Mouse (Mus musculus) layer of hippocampus, adult 9-11 months (tissue): ENCODE results near the gene Slc25a13.

Experiments
- DNase-seq: peaks from one replicate; pipeline ENCODE4 v3.0.0; 2022

Gene Slc25a13

GRCm38 (mm10) chr6:6162993-6163623 lies 53.9 kb downstream of the Slc25a13 start:
- DNase-seq = no peak

GRCm38 (mm10) chr6:6162146-6162545 lies 54.8 kb downstream of the Slc25a13 start:
- no peak for DNase-seq

GRCm38 (mm10) chr6:6160645-6161426 lies 56.1 kb downstream of the Slc25a13 start:
- DNase-seq = no peak

DNA sequence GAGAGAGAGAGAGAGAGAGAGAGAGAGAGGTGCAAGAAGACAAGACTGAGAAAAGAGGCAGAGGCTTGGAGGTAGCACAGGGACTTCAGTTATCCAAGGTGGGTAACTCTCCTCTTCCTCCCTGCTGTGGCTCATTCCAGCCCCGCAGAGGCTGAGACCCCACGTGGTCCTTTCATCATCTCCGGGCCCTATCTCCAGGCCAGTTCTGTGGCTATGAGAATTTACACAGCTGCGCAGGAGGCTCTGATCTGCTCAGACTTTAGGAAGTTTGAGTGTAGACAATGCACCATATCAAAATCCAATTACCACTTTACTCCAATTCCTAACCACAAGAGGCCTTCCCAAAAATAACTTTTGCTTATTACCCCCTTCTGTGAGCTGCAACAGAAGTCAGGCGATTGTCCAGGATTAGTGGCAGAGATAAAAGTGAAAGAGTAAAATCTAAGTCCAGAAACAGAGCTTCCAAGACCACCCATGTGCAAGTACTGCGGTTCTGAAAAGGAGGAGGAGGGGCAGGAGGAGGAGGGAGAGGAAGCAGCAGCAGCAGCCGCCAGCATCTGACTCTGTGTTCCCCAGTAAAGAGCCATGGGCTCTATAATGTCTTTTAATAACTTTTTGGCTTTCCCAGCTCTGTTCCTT lies 57.6 kb downstream of the Slc25a13 start:
- DNase-seq = no peak

GRCm38 (mm10) chr6:6153426-6153825 lies 63.5 kb downstream of the Slc25a13 start:
- no peak for DNase-seq

GRCm38 (mm10) chr6:6150811-6151210 lies 66.2 kb downstream of the Slc25a13 start:
- DNase-seq = no peak

GRCm38 (mm10) chr6:6149751-6150150 lies 67.2 kb downstream of the Slc25a13 start:
- no peak for DNase-seq

DNA sequence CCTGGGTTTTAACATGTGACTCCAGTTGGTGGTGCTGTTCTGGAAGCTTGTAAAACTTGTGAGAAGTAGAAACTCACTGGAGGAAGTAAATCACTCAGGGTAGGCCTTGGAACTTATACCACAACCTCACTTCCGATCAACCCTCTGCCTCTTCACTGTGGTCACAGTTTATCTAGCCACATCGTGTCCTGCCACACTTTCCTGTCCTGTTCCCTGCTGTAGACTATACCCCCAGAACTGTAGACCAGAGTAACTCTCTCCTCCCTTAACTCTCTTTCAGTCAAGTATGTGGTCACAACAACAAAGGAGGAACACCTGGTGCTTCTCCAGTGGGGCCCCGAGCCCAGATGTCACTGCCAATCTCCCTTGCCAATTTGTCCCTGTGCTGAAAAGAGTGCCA lies 67.6 kb downstream of the Slc25a13 start:
- no peak for DNase-seq

- no peak for DNase-seq
Measured at GRCm38 (mm10) chr6:6145412-6145811, 71.6 kb downstream of the Slc25a13 start.

GRCm38 (mm10) chr6:6143525-6143924 lies 73.4 kb downstream of the Slc25a13 start:
- no peak for DNase-seq

- no peak for DNase-seq
Measured at GRCm38 (mm10) chr6:6140370-6140769, 76.6 kb downstream of the Slc25a13 start.

GRCm38 (mm10) chr6:6139061-6139460 lies 77.9 kb downstream of the Slc25a13 start:
- DNase-seq = no peak

GRCm38 (mm10) chr6:6136812-6137211 lies 80.2 kb downstream of the Slc25a13 start:
- DNase-seq = no peak

- DNase-seq = no peak
Measured at GRCm38 (mm10) chr6:6134935-6135334, 82.0 kb downstream of the Slc25a13 start.

GRCm38 (mm10) chr6:6133556-6134050 lies 83.4 kb downstream of the Slc25a13 start:
- no peak for DNase-seq

DNA sequence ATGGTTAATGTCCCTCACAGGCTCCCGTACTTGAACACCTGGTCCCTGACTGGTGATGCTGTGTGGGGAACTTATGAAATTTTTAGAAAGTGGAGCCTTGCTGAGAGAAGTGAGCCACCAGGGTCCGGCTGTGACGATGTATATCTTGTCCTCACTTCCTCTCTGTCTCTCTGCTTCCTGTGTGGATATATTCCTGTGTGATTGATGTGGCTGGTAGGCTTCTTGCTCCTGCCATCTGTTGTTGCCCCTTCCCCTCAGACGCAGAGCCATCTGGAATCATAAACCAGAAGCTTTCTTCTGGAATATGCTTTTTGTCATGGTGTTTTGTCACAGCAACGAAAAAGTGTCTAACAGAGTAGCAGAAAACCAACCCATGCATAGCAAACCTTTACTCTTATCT lies 84.9 kb downstream of the Slc25a13 start:
- no peak for DNase-seq

- DNase-seq = no peak
Measured at GRCm38 (mm10) chr6:6125620-6126019, 91.4 kb downstream of the Slc25a13 start.

GRCm38 (mm10) chr6:6121904-6122303 lies 95.1 kb downstream of the Slc25a13 start:
- DNase-seq = no peak

GRCm38 (mm10) chr6:6120841-6121240 lies 96.1 kb downstream of the Slc25a13 start:
- DNase-seq = no peak

- no peak for DNase-seq
Measured at GRCm38 (mm10) chr6:6115771-6116170, 101.2 kb downstream of the Slc25a13 start.

- DNase-seq = no peak
Measured at GRCm38 (mm10) chr6:6113776-6114175, 103.2 kb downstream of the Slc25a13 start.

DNA sequence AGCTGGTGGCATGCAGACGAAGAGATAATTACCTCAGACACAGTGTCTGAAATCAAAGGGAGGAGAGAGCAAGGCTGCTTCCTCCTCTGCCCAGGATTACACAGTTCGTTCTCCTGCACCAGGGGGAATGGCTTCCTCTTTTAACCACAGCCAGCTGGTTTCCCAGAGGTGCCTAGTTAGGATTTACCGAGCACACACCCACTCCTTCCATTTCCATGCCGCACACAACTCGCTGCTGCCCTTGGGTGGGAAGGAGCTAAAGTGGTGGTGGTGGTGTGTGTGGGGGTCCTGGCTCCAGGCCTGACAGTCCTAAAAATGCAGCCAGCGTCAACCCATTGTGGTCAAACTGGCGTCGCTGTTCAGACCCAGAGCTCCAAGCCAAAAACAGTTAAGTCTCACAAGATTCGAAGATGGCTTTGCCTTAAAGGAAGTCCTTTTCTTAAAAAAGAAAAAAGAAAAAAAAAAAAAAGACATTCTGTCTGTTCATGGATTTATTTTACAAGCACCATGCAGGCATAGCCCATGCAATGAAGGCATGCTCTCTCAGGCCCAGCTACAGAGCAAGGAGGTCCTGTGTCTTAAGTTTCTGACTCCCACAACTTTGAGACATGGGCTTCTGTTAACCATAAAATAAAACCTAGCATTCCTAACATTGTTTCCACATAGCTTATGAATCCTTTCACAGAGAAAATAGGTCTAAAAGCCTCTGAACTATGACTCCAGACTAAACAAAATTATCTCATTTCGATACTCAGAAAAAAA lies 104.0 kb downstream of the Slc25a13 start:
- DNase-seq = no peak

DNA sequence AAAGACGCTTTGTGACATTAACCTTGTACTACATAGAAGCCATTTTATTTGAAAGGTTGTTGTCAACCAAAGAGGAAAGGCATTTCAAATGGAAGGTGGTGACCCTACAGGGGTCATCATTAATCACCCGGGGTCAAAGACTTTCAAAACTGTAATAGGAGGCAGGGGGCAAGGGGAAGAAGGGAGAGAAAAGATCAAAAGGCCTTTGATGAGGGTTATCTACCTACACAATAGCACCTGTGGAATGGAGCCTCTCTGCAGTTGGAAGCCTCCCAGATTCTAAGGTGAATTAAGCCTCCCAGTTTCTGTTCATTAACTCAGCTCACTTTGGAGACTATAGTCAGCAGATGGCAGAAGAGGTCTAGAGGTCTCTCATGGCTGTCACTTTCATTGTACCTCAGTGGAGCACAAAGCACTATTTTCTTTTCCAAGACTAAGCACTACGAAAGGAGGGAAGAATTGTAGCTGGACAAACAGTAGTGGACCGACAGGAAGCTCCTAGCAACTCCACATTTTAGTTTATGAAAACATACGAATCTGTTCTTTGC lies 109.5 kb downstream of the Slc25a13 start:
- no peak for DNase-seq
